Mouse (Mus musculus): ENCODE measurements around the gene Nktr.

- no peak for TF ChIP-seq CTCF (IDR thresholded peaks at IDR 0.05)
- TF ChIP-seq POLR2A (IDR thresholded peaks at IDR 0.05; ENCODE audit: insufficient read depth, low read depth, low read length): no peak
- no peak for TF ChIP-seq EP300 (IDR thresholded peaks at IDR 0.05; ENCODE audit: insufficient read depth, low read depth, low read length)
Measured at GRCm38 (mm10) chr9:121761091-121761665, 42.2 kb downstream of the Nktr start.

Data from heart, adult 2 months (tissue).